Mouse (Mus musculus): ENCODE results near the gene Def8. TPM values are rescaled to one million over a fixed set of nuclear protein-coding genes. Genes with fewer than 3 reads are reported as not detected.

The Def8 gene
- polyA plus RNA-seq, 1 experiment from 2014 or later, result 27.0 TPM

- Histone ChIP-seq H3K4me2 (ENCODE audit: low read depth, low read length) (peak overlapping the region; percentile 59), H3K9ac (ENCODE audit: low read length) (peak overlapping the region; percentile 92), H3K4me1 (ENCODE audit: control insufficient read depth, insufficient read depth, low read length) (peaks cover 16% of the 10 kb centered on the region), H3K4me3 (replicated peaks; ENCODE audit: low read length) (peak overlapping the region; percentile 84), H3K27me3 (ENCODE audit: control insufficient read depth, insufficient read depth, low read length) (no peaks in the 10 kb centered on the region), H3K27ac (ENCODE audit: low read length) (peak overlapping the region; percentile 94; the same call in 1 of the 2 replicates), H3K36me3 (ENCODE audit: control insufficient read depth, insufficient read depth, low read length) (peaks cover 9% of the 10 kb centered on the region; the same call in 1 of the 2 replicates), H3K9me3 (replicated peaks; ENCODE audit: control insufficient read depth, low read length) (no peaks in the 10 kb centered on the region)
- no peak for ATAC-seq (ENCODE audit: insufficient read depth, low FRiP score)
- 37% methylated on average over 16 of the region's 16 CpGs for WGBS
Observed at GRCm38 (mm10) chr8:123478456-123479218, 55.3 kb downstream of the Def8 start.

- H3K4me1 ChIP-seq (ENCODE audit: control insufficient read depth, insufficient read depth, low read length), result peaks cover 9% of the 10 kb centered on the region
- H3K27ac ChIP-seq (ENCODE audit: low read length), result no peak overlapping the region
- no peak overlapping the region for H3K9ac ChIP-seq (ENCODE audit: low read length)
- no peak for ATAC-seq (ENCODE audit: insufficient read depth, low FRiP score)
- H3K36me3 ChIP-seq (ENCODE audit: control insufficient read depth, insufficient read depth, low read length), result peaks cover 25% of the 10 kb centered on the region
- H3K4me3 ChIP-seq (replicated peaks; ENCODE audit: low read length), result no peak overlapping the region
- H3K9me3 ChIP-seq (replicated peaks; ENCODE audit: control insufficient read depth, low read length), result no peaks in the 10 kb centered on the region
- no peaks in the 10 kb centered on the region for H3K27me3 ChIP-seq (ENCODE audit: control insufficient read depth, insufficient read depth, low read length)
- 89% methylated on average over 7 of the region's 7 CpGs for WGBS
- H3K4me2 ChIP-seq (ENCODE audit: low read depth, low read length), result no peak overlapping the region
Observed at GRCm38 (mm10) chr8:123482627-123483026, 59.3 kb downstream of the Def8 start.

- no peaks in the 10 kb centered on the region for H3K4me1 ChIP-seq (ENCODE audit: control insufficient read depth, insufficient read depth, low read length)
- no peak overlapping the region for H3K27ac ChIP-seq (ENCODE audit: low read length)
- ATAC-seq (ENCODE audit: insufficient read depth, low FRiP score), result no peak
- 90% methylated on average over 15 of the region's 15 CpGs for WGBS
- no peak overlapping the region for H3K4me2 ChIP-seq (ENCODE audit: low read depth, low read length)
- no peak overlapping the region for H3K9ac ChIP-seq (ENCODE audit: low read length)
- no peaks in the 10 kb centered on the region for H3K9me3 ChIP-seq (replicated peaks; ENCODE audit: control insufficient read depth, low read length)
- no peaks in the 10 kb centered on the region for H3K27me3 ChIP-seq (ENCODE audit: control insufficient read depth, insufficient read depth, low read length)
- H3K36me3 ChIP-seq (ENCODE audit: control insufficient read depth, insufficient read depth, low read length), result peaks cover 35% of the 10 kb centered on the region
- no peak overlapping the region for H3K4me3 ChIP-seq (replicated peaks; ENCODE audit: low read length)
Observed at GRCm38 (mm10) chr8:123491280-123492075, 68.2 kb downstream of the Def8 start.

GRCm38 (mm10) chr8:123492898-123493297, 69.6 kb downstream of the Def8 start:
- Histone ChIP-seq H3K4me2 (ENCODE audit: low read depth, low read length) (no peak overlapping the region), H3K36me3 (ENCODE audit: control insufficient read depth, insufficient read depth, low read length) (peaks cover 23% of the 10 kb centered on the region; the same call in 1 of the 2 replicates), H3K27ac (ENCODE audit: low read length) (no peak overlapping the region), H3K9ac (ENCODE audit: low read length) (no peak overlapping the region), H3K27me3 (ENCODE audit: control insufficient read depth, insufficient read depth, low read length) (no peaks in the 10 kb centered on the region), H3K4me1 (ENCODE audit: control insufficient read depth, insufficient read depth, low read length) (no peaks in the 10 kb centered on the region), H3K4me3 (replicated peaks; ENCODE audit: low read length) (no peak overlapping the region), H3K9me3 (replicated peaks; ENCODE audit: control insufficient read depth, low read length) (no peaks in the 10 kb centered on the region)
- 93% methylated on average over 9 of the region's 9 CpGs for WGBS
- ATAC-seq (ENCODE audit: insufficient read depth, low FRiP score), result no peak

- Histone ChIP-seq H3K9ac (ENCODE audit: low read length) (no peak overlapping the region), H3K9me3 (replicated peaks; ENCODE audit: control insufficient read depth, low read length) (no peaks in the 10 kb centered on the region), H3K4me1 (ENCODE audit: control insufficient read depth, insufficient read depth, low read length) (no peaks in the 10 kb centered on the region), H3K4me2 (ENCODE audit: low read depth, low read length) (no peak overlapping the region), H3K36me3 (ENCODE audit: control insufficient read depth, insufficient read depth, low read length) (peaks cover 23% of the 10 kb centered on the region), H3K27me3 (ENCODE audit: control insufficient read depth, insufficient read depth, low read length) (no peaks in the 10 kb centered on the region), H3K27ac (ENCODE audit: low read length) (no peak overlapping the region), H3K4me3 (replicated peaks; ENCODE audit: low read length) (no peak overlapping the region)
- WGBS, result 78% methylated on average over 4 of the region's 4 CpGs
- no peak for ATAC-seq (ENCODE audit: insufficient read depth, low FRiP score)
Observed at GRCm38 (mm10) chr8:123497699-123498098, 74.4 kb downstream of the Def8 start.

GRCm38 (mm10) chr8:123498963-123499362, 75.6 kb downstream of the Def8 start:
- no peak for ATAC-seq (ENCODE audit: insufficient read depth, low FRiP score)
- H3K27me3 ChIP-seq (ENCODE audit: control insufficient read depth, insufficient read depth, low read length), result no peaks in the 10 kb centered on the region
- no peak overlapping the region for H3K9ac ChIP-seq (ENCODE audit: low read length)
- peaks cover 36% of the 10 kb centered on the region for H3K36me3 ChIP-seq (ENCODE audit: control insufficient read depth, insufficient read depth, low read length)
- no peak overlapping the region for H3K27ac ChIP-seq (ENCODE audit: low read length)
- H3K4me2 ChIP-seq (ENCODE audit: low read depth, low read length), result no peak overlapping the region
- H3K9me3 ChIP-seq (replicated peaks; ENCODE audit: control insufficient read depth, low read length), result no peaks in the 10 kb centered on the region
- no peaks in the 10 kb centered on the region for H3K4me1 ChIP-seq (ENCODE audit: control insufficient read depth, insufficient read depth, low read length)
- 87% methylated on average over 11 of the region's 11 CpGs for WGBS
- no peak overlapping the region for H3K4me3 ChIP-seq (replicated peaks; ENCODE audit: low read length)

GRCm38 (mm10) chr8:123499556-123499955, 76.2 kb downstream of the Def8 start:
- no peaks in the 10 kb centered on the region for H3K9me3 ChIP-seq (replicated peaks; ENCODE audit: control insufficient read depth, low read length)
- no peak overlapping the region for H3K4me3 ChIP-seq (replicated peaks; ENCODE audit: low read length)
- peaks cover 39% of the 10 kb centered on the region for H3K36me3 ChIP-seq (ENCODE audit: control insufficient read depth, insufficient read depth, low read length)
- no peak overlapping the region for H3K4me2 ChIP-seq (ENCODE audit: low read depth, low read length)
- H3K27me3 ChIP-seq (ENCODE audit: control insufficient read depth, insufficient read depth, low read length), result no peaks in the 10 kb centered on the region
- no peaks in the 10 kb centered on the region for H3K4me1 ChIP-seq (ENCODE audit: control insufficient read depth, insufficient read depth, low read length)
- no peak overlapping the region for H3K27ac ChIP-seq (ENCODE audit: low read length)
- no peak overlapping the region for H3K9ac ChIP-seq (ENCODE audit: low read length)
- 93% methylated on average over 11 of the region's 11 CpGs for WGBS
- no peak for ATAC-seq (ENCODE audit: insufficient read depth, low FRiP score)

- no peaks in the 10 kb centered on the region for H3K9me3 ChIP-seq (replicated peaks; ENCODE audit: control insufficient read depth, low read length)
- H3K4me2 ChIP-seq (ENCODE audit: low read depth, low read length), result no peak overlapping the region
- no peak for ATAC-seq (ENCODE audit: insufficient read depth, low FRiP score)
- H3K27ac ChIP-seq (ENCODE audit: low read length), result no peak overlapping the region
- no peaks in the 10 kb centered on the region for H3K27me3 ChIP-seq (ENCODE audit: control insufficient read depth, insufficient read depth, low read length)
- WGBS, result 86% methylated on average over 5 of the region's 5 CpGs
- no peaks in the 10 kb centered on the region for H3K4me1 ChIP-seq (ENCODE audit: control insufficient read depth, insufficient read depth, low read length)
- H3K9ac ChIP-seq (ENCODE audit: low read length), result no peak overlapping the region
- no peak overlapping the region for H3K4me3 ChIP-seq (replicated peaks; ENCODE audit: low read length)
- peaks cover 39% of the 10 kb centered on the region for H3K36me3 ChIP-seq (ENCODE audit: control insufficient read depth, insufficient read depth, low read length)
Observed at GRCm38 (mm10) chr8:123502192-123502591, 78.9 kb downstream of the Def8 start.

GRCm38 (mm10) chr8:123503801-123504467, 80.6 kb downstream of the Def8 start:
- WGBS, result 97% methylated on average over 6 of the region's 6 CpGs
- peaks cover 33% of the 10 kb centered on the region for H3K36me3 ChIP-seq (ENCODE audit: control insufficient read depth, insufficient read depth, low read length)
- H3K4me1 ChIP-seq (ENCODE audit: control insufficient read depth, insufficient read depth, low read length), result no peaks in the 10 kb centered on the region
- no peak overlapping the region for H3K27ac ChIP-seq (ENCODE audit: low read length)
- no peaks in the 10 kb centered on the region for H3K27me3 ChIP-seq (ENCODE audit: control insufficient read depth, insufficient read depth, low read length)
- no peak overlapping the region for H3K4me3 ChIP-seq (replicated peaks; ENCODE audit: low read length)
- H3K9ac ChIP-seq (ENCODE audit: low read length), result no peak overlapping the region
- H3K4me2 ChIP-seq (ENCODE audit: low read depth, low read length), result no peak overlapping the region
- no peak for ATAC-seq (ENCODE audit: insufficient read depth, low FRiP score)
- H3K9me3 ChIP-seq (replicated peaks; ENCODE audit: control insufficient read depth, low read length), result no peaks in the 10 kb centered on the region

Data from stomach, embryonic 16.5 days (tissue).